Mouse (Mus musculus) limb, embryonic 14.5 days (tissue): ENCODE measurements around the gene Fabp6. TPM values are rescaled to one million over a fixed set of nuclear protein-coding genes. Genes with fewer than 3 reads are reported as not detected.

Experiments
- ATAC-seq: fragments of 200-750 bp; cut with Nextera tagmentation; 2 replicates; pipeline ENCODE4 v1.8.0; 2017; ENCODE audit warnings: low read depth, moderate number of reproducible peaks, moderate TSS enrichment; ENCODE audit not compliant: low FRiP score
- DNase-seq: peaks from one replicate; pipeline ENCODE4 v3.0.0-alpha.2; 2015; ENCODE audit warnings: low spot score
- H3K27ac ChIP-seq: fragments of 300-500 bp; sonication (generic); replicated peaks from 2 replicates; pipeline ENCODE4 v1.5.1; 2014; ENCODE audit warnings: low read depth, mild to moderate bottlenecking, low read length, moderate library complexity, mixed read lengths
- H3K27me3 ChIP-seq: fragments of 300-500 bp; sonication (generic); 2 replicates; pipeline ENCODE4 v1.6.1; 2014; ENCODE audit warnings: low read length, mixed read lengths; ENCODE audit not compliant: control insufficient read depth, insufficient read depth
- H3K36me3 ChIP-seq: fragments of 300-500 bp; sonication (generic); 2 replicates; pipeline ENCODE4 v1.6.1; 2014; ENCODE audit warnings: mild to moderate bottlenecking, low read length, moderate library complexity, mixed read lengths; ENCODE audit not compliant: control insufficient read depth, insufficient read depth
- H3K4me1 ChIP-seq: fragments of 300-500 bp; sonication (generic); 2 replicates; pipeline ENCODE4 v1.6.1; 2014; ENCODE audit warnings: antibody characterized with exemption, low read length, mixed read lengths; ENCODE audit not compliant: control insufficient read depth, insufficient read depth
- H3K4me2 ChIP-seq: fragments of 300-500 bp; sonication (generic); replicated peaks from 2 replicates; pipeline ENCODE4 v1.6.1; 2014; ENCODE audit warnings: low read depth, mild to moderate bottlenecking, low read length, moderate library complexity; ENCODE audit not compliant: severe bottlenecking
- H3K4me3 ChIP-seq: fragments of 300-500 bp; sonication (generic); replicated peaks from 2 replicates; pipeline ENCODE4 v1.5.1; 2014; ENCODE audit warnings: low read length
- H3K9ac ChIP-seq: fragments of 300-500 bp; sonication (generic); 2 replicates; pipeline ENCODE4 v1.6.1; 2014; ENCODE audit warnings: mild to moderate bottlenecking, low read depth, low read length, moderate library complexity; ENCODE audit not compliant: severe bottlenecking
- H3K9me3 ChIP-seq: fragments of 300-500 bp; sonication (generic); 2 replicates; pipeline ENCODE4 v1.6.1; 2016; ENCODE audit warnings: low read length; ENCODE audit not compliant: control insufficient read depth
- POLR2A ChIP-seq: fragments of 200-500 bp; IDR thresholded peaks from 2 replicates; pipeline ENCODE4 v1.8.0; 2012; ENCODE audit warnings: inconsistent platforms, mild to moderate bottlenecking, moderate library complexity, borderline replicate concordance; ENCODE audit not compliant: insufficient read depth, insufficient read length; ENCODE audit errors: extremely low read depth
- WGBS: fragments of 180-500 bp; shearing (Covaris S2); extraction: QIAGEN DNeasy Blood & Tissue Kit; methylation state at CpG from one replicate; pipeline ENCODE4 v1.1.7; 2014; 5-methylcytosine and 5-hydroxymethylcytosine counted together
- polyA plus RNA-seq, 2 experiments: library from polyadenylated mRNA; depleted of rRNA in 1 of 2; stranded (reverse) in 1 of 2; unstranded in 1 of 2; fragments of >200 nt; fragmentation: Nextera tagmentation in 1 of 2; extraction: Ambion mirVana in 1 of 2; gene quantifications; 2 replicates each; pipeline versions ENCODE4 v1.2.1 to v1.2.3; 2012 to 2014

Gene Fabp6
- polyA plus RNA-seq, 2 experiments: not detected

GRCm38 (mm10) chr11:43577713-43578478 is 23.4 kb downstream of the Fabp6 start:
- 72% methylated on average over 11 of the region's 11 CpGs for WGBS
- Histone ChIP-seq H3K4me2 (no peak overlapping the region), H3K9me3 (no peaks in the 10 kb centered on the region), H3K27me3 (no peaks in the 10 kb centered on the region), H3K9ac (no peak overlapping the region), H3K27ac (no peak overlapping the region), H3K4me1 (peaks cover 7% of the 10 kb centered on the region), H3K4me3 (no peak overlapping the region), H3K36me3 (peaks cover 16% of the 10 kb centered on the region)
- TF ChIP-seq POLR2A: no peak
- ATAC-seq: no peak
- DNase-seq: no peak

GRCm38 (mm10) chr11:43575376-43576151 is 25.8 kb downstream of the Fabp6 start:
- Histone ChIP-seq H3K27me3 (no peaks in the 10 kb centered on the region), H3K36me3 (peaks cover 10% of the 10 kb centered on the region), H3K4me1 (peaks cover 7% of the 10 kb centered on the region), H3K9ac (no peak overlapping the region), H3K9me3 (no peaks in the 10 kb centered on the region), H3K4me2 (no peak overlapping the region), H3K4me3 (no peak overlapping the region), H3K27ac (0 out of 2 replicates have a peak overlapping the region, but pooled peaks have one; percentile 8)
- ATAC-seq (no peak), DNase-seq (no peak)
- 27% methylated on average over 9 of the region's 9 CpGs for WGBS
- TF ChIP-seq POLR2A: no peak

GRCm38 (mm10) chr11:43575061-43575375 is 26.3 kb downstream of the Fabp6 start:
- Histone ChIP-seq H3K27me3 (no peaks in the 10 kb centered on the region), H3K9me3 (no peaks in the 10 kb centered on the region), H3K4me2 (no peak overlapping the region), H3K4me1 (peaks cover 7% of the 10 kb centered on the region), H3K9ac (no peak overlapping the region), H3K36me3 (peaks cover 7% of the 10 kb centered on the region), H3K4me3 (no peak overlapping the region), H3K27ac (no peak overlapping the region)
- ATAC-seq (no peak), DNase-seq (no peak)
- 19% methylated on average over 3 of the region's 3 CpGs for WGBS
- no peak for TF ChIP-seq POLR2A

- Histone ChIP-seq H3K4me3 (no peak overlapping the region), H3K36me3 (no peaks in the 10 kb centered on the region), H3K27me3 (no peaks in the 10 kb centered on the region), H3K9me3 (no peaks in the 10 kb centered on the region), H3K4me1 (peaks cover 11% of the 10 kb centered on the region), H3K9ac (no peak overlapping the region), H3K4me2 (no peak overlapping the region), H3K27ac (peak overlapping the region; percentile 61)
- ATAC-seq (0 out of 2 replicates have a peak, but pooled peaks have one; percentile 42), DNase-seq (no peak)
- 70% methylated on average over 11 of the region's 11 CpGs for whole genome bisulfite sequencing
- TF ChIP-seq POLR2A: no peak
Measured at GRCm38 (mm10) chr11:43569595-43569994, 31.7 kb downstream of the Fabp6 start.

- WGBS: 81% methylated on average over 5 of the region's 5 CpGs
- Histone ChIP-seq H3K27me3 (no peaks in the 10 kb centered on the region), H3K36me3 (no peaks in the 10 kb centered on the region), H3K4me3 (no peak overlapping the region), H3K27ac (peak overlapping the region; percentile 61), H3K4me1 (peaks cover 11% of the 10 kb centered on the region), H3K9me3 (no peaks in the 10 kb centered on the region), H3K4me2 (no peak overlapping the region), H3K9ac (no peak overlapping the region)
- no peak for TF ChIP-seq POLR2A
- DNase-seq: no peak
- no peak for ATAC-seq
Measured at GRCm38 (mm10) chr11:43569188-43569587, 32.2 kb downstream of the Fabp6 start.
